Mouse (Mus musculus): ENCODE data around the gene 6030458C11Rik.
A peak's percentile ranks its signal among the peaks of the same experiment; 100 is the strongest.

The 6030458C11Rik gene

DNA sequence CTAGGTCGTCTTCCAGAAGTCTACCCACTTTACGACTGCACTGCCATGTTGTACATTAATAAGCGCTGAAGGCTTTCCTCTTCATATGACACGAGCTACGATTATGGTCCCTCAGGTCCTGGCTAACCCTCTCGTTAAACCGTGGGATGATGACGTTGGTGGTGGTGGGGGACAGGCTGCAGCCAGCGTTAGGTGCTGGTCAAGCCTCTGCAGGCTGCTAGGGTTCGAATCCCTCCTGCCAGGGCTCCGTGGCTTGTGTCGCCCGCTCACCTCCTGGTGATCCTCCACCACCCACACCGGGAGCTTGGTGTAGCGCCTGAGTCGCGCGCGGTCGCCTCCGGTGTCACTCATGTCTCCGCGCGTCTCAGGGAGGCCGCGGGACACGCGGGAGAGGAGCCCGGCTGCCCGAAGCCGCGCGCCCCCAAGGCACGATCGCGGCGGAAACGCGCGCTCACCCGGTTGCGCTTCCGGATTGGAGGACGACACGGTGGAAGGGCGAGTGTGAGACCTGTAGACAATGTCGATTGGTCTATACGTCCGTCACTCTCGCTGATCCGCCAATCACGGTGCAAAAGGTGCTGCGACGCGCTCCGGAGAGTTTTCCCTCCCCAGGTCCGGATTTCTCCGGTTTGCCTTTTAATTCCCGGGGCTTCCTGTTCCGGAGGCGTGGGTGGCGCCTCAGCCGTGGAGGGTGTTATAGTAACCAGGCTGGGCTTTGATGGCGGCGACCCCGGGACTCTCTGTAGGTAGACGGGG, at the start of gene 6030458C11Rik, which contains the start of gene Drosha:
Gene 6030458C11Rik (minus strand): TSS at position 453 of the 756 bp plus-strand sequence.
Gene Drosha (plus strand): TSS at position 619 of the 756 bp plus-strand sequence.
- H3K27me3 ChIP-seq (ENCODE audit: control insufficient read depth, insufficient read depth, low read length, poor library complexity, severe bottlenecking): no peaks in the 10 kb centered on the region
- H3K36me3 ChIP-seq (ENCODE audit: control insufficient read depth, insufficient read depth, low read length, poor library complexity, severe bottlenecking): no peaks in the 10 kb centered on the region
- peak; percentile 99 for DNase-seq (ENCODE audit: low read depth, low spot score)

DNA sequence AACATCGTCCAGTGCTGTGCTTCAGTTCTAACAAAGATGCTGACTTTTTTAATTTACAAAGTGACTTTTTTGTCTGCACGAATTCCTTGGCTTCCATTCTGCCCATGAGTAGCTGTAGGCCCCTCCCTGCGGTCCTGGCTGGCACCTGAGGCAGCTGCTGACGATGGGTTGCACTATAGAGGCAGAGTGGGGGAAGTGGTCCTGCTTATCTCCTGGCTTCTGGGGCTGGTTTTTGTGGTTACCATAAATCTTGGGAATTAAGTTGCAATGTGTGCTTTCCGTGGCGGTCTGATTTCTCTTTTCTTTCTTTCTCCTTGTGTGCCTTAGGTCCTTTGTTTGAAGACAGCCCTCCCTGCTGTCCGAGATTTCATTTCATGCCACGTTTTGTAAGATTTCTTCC, 42.8 kb upstream of the 6030458C11Rik start:
- Histone ChIP-seq H3K36me3 (ENCODE audit: control insufficient read depth, insufficient read depth, low read length, poor library complexity, severe bottlenecking) (peaks cover 4% of the 10 kb centered on the region; the same call in 1 of the 2 replicates), H3K27me3 (ENCODE audit: control insufficient read depth, insufficient read depth, low read length, poor library complexity, severe bottlenecking) (no peaks in the 10 kb centered on the region)
- no peak for DNase-seq (ENCODE audit: low read depth, low spot score)

DNA sequence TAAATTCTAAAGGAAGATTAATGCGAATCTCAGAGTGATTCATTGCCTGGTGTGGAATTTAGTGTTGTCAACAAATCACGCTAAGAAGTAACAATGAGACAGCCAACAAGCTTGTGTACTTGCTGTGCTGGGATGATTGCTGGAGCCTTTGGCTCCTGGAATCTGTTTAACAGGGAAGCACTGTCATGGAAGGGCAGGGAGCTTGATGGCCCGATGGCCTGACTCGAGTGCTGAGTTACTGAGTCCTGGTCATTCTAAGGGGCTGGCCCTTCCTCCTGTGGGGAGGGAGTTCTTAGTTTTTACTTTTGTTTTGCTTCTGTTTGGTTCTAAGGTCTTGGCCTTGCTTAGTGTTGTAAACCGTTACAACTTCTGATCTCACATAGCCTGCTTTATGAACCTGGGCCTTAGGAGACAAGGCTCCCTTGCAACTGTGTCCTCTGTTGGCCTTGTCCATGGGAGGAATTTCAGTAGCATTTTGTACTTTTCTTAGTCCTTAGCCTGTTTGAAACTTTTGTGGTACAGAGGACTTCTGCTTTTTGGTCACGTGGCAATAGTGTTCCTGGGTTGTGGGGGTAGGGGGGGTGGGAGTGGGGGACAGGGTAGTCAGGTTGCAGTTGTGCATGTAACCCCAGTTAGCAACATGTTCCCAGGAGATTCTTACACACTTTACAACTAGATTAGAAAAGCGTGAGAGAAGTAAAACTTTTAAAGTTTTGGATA, 41.3 kb upstream of the 6030458C11Rik start:
- H3K36me3 ChIP-seq (ENCODE audit: control insufficient read depth, insufficient read depth, low read length, poor library complexity, severe bottlenecking): peaks cover 7% of the 10 kb centered on the region; the same call in 1 of the 2 replicates
- H3K27me3 ChIP-seq (ENCODE audit: control insufficient read depth, insufficient read depth, low read length, poor library complexity, severe bottlenecking): no peaks in the 10 kb centered on the region
- DNase-seq (ENCODE audit: low read depth, low spot score): peak; percentile 54

DNA sequence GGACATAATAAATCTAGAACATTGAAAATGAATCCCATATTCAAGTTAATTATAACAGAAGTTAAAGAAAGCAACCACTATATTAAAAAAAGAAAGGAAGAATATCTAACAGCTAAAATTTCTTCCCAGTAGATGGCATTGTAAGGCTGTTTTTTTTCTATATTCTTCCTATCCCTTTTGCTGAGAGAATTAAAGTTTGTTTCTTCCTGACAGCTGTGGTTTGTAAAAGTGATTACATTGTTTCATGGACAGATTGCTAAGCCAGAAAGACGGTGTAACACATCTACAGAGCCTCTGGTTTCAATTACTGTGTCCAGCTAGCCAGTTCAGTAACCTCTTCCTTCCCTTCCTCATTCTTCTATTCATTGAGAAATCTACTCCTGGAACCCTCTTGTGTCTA, 39.2 kb upstream of the 6030458C11Rik start:
- peak; percentile 10 for DNase-seq (ENCODE audit: low read depth, low spot score)
- Histone ChIP-seq H3K36me3 (ENCODE audit: control insufficient read depth, insufficient read depth, low read length, poor library complexity, severe bottlenecking) (peaks cover 7% of the 10 kb centered on the region; the same call in 1 of the 2 replicates), H3K27me3 (ENCODE audit: control insufficient read depth, insufficient read depth, low read length, poor library complexity, severe bottlenecking) (no peaks in the 10 kb centered on the region)

DNA sequence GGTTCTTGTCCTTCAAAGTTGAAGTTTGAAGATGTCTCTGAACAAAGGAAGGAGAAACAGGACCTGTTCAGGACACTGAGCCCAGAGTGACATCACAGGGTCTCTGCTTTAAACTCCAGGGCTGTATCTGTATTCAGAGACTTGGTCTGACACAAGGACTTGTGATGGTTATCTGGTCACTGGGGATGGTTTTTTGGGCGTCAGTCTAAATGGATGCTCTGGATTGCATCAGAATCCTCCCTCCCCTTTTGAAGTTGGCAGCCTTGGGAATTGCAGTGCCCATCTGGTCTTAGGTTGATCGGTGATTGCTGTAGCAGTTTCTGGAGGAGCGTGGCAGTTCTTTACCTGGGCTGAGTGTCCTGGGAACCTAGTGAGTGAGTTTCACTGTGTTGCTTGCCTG, 37.6 kb upstream of the 6030458C11Rik start:
- DNase-seq (ENCODE audit: low read depth, low spot score): no peak
- Histone ChIP-seq H3K36me3 (ENCODE audit: control insufficient read depth, insufficient read depth, low read length, poor library complexity, severe bottlenecking) (peaks cover 5% of the 10 kb centered on the region; the same call in 1 of the 2 replicates), H3K27me3 (ENCODE audit: control insufficient read depth, insufficient read depth, low read length, poor library complexity, severe bottlenecking) (no peaks in the 10 kb centered on the region)

DNA sequence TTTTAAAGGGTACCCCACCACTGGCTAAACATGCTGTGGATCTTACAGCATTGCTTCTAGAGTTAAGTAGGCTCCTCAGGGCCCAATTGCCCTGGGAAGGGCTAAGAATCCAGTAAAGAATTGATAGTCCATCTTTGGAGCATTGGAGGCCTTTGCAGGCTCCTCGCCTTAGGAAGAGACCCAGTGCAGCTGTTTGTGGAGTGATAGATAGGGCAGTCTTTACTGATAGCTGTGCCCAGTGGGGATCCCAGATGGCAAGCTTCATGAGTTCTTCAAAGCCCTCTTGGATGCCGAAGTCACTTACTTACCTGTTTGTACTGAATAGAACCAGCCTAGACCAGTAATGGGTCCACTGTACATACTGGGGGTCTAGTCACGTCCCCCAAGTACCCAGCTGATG, 34.2 kb upstream of the 6030458C11Rik start:
- no peak for DNase-seq (ENCODE audit: low read depth, low spot score)
- Histone ChIP-seq H3K27me3 (ENCODE audit: control insufficient read depth, insufficient read depth, low read length, poor library complexity, severe bottlenecking) (no peaks in the 10 kb centered on the region), H3K36me3 (ENCODE audit: control insufficient read depth, insufficient read depth, low read length, poor library complexity, severe bottlenecking) (peaks cover 5% of the 10 kb centered on the region; the same call in 1 of the 2 replicates)

- no peak for DNase-seq (ENCODE audit: low read depth, low spot score)
- peaks cover 2% of the 10 kb centered on the region; the same call in 1 of the 2 replicates for H3K36me3 ChIP-seq (ENCODE audit: control insufficient read depth, insufficient read depth, low read length, poor library complexity, severe bottlenecking)
- no peaks in the 10 kb centered on the region for H3K27me3 ChIP-seq (ENCODE audit: control insufficient read depth, insufficient read depth, low read length, poor library complexity, severe bottlenecking)
These were observed 33.5 kb upstream of the 6030458C11Rik start for GRCm38 (mm10) chr15:12857840-12858516.

DNA sequence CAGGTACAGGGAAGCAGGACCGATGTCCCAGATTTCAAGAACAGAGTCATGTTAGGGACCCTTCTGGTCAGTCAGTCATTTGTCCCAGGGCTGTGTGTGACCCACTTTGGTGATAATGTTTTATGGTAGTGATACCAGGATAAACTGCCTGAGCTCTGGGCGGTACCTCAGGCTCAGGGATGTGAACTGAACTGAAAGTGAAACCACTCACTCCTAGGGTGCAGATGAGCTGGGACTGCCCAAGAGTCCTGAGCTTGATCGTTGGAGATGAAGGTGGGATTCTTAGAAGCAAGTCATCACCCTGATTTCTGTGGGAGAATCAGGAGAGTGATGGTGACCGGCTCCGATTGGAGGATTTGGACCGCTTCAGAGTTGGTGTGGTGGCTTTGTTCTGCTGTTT, 32.3 kb upstream of the 6030458C11Rik start:
- H3K27me3 ChIP-seq (ENCODE audit: control insufficient read depth, insufficient read depth, low read length, poor library complexity, severe bottlenecking): no peaks in the 10 kb centered on the region
- peaks cover 2% of the 10 kb centered on the region; the same call in 1 of the 2 replicates for H3K36me3 ChIP-seq (ENCODE audit: control insufficient read depth, insufficient read depth, low read length, poor library complexity, severe bottlenecking)
- no peak for DNase-seq (ENCODE audit: low read depth, low spot score)

DNA sequence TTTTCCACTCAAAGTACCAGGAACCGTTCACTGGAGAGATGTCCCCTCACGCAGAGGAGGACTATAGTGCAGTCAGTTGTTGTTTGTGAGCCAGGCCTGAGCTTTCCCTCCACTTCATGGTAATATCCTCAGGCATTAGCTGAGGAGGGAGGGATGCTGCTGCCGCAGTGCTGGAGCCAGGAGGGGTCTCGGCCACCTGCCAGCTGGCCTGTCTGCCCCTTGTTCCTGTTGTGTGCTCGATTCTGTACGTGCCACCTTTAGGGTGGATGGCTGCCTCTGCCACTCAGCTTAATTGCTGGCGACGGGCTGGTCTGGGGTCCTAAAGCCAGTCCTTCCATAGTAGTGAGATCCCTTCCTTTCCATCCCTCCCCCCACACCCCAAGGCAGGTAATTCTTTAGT, 29.0 kb upstream of the 6030458C11Rik start:
- Histone ChIP-seq H3K36me3 (ENCODE audit: control insufficient read depth, insufficient read depth, low read length, poor library complexity, severe bottlenecking) (peaks cover 3% of the 10 kb centered on the region; the same call in 1 of the 2 replicates), H3K27me3 (ENCODE audit: control insufficient read depth, insufficient read depth, low read length, poor library complexity, severe bottlenecking) (no peaks in the 10 kb centered on the region)
- no peak for DNase-seq (ENCODE audit: low read depth, low spot score)

- H3K27me3 ChIP-seq (ENCODE audit: control insufficient read depth, insufficient read depth, low read length, poor library complexity, severe bottlenecking): no peaks in the 10 kb centered on the region
- DNase-seq (ENCODE audit: low read depth, low spot score): no peak
These were observed 24.9 kb upstream of the 6030458C11Rik start for GRCm38 (mm10) chr15:12849373-12849772.

DNA sequence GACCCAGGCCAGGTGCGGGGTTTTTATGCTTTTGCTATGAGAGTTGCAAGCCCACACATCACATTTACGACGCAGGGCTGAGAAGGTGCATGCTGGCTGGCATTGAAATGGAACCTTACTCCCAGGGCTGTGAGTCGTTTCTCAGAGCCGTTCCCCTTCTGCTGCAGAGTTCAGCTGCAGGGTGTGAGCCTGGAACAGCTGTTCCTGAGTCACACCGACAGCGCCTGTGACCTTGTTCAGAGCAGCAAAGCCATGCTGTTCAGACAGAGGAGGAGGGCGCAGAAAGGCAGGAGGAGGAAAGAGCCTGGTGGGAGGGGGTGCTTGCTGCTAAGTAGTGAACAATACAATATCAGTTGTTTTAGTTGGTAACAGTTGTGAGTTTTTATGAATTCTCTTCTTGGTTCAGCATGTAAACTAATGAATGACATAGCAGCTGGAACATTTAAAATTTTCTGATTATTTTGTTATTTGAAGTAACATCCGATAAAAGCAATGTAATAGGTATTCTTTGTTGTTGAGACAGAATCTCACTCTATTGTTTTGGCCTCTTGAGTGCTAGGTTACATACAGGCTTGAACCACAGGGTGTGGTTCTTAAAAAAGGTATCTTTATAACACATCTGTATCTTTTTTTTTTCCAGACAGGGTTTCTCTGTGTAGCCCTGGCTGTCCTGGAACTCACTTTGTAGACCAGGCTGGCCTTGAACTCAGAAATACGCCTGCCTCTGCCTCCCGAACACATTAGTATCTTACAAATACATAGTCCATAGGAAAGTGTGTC, 23.9 kb upstream of the 6030458C11Rik start:
- Histone ChIP-seq H3K27me3 (ENCODE audit: control insufficient read depth, insufficient read depth, low read length, poor library complexity, severe bottlenecking) (no peaks in the 10 kb centered on the region), H3K36me3 (ENCODE audit: control insufficient read depth, insufficient read depth, low read length, poor library complexity, severe bottlenecking) (peaks cover 9% of the 10 kb centered on the region)
- no peak for DNase-seq (ENCODE audit: low read depth, low spot score)

More at GRCm38 (mm10) chr15:12849373-12849772, 24.9 kb upstream of the 6030458C11Rik start:
- H3K36me3 ChIP-seq (ENCODE audit: control insufficient read depth, insufficient read depth, low read length, poor library complexity, severe bottlenecking): peaks cover 5% of the 10 kb centered on the region

DNA sequence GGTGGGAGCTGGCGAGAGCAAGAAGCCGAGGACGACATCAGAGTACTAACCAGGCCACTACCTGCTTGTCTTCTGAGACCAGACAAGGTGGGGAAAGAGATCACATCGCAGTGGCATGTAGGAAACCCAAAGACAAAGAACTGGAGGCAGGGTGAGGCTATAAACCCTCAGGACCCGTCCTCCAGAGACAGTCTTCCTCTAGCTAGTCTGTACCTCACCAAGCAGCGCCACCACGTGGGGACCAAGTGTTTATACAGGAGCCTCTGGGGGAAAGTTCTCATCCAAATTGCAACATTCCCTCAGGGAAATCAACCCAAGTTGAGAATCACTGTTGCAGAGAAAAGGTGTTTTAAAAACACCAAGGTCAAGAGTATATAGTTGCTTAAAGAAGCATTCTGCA, 18.4 kb upstream of the 6030458C11Rik start:
- DNase-seq (ENCODE audit: low read depth, low spot score): no peak
- Histone ChIP-seq H3K36me3 (ENCODE audit: control insufficient read depth, insufficient read depth, low read length, poor library complexity, severe bottlenecking) (peaks cover 7% of the 10 kb centered on the region), H3K27me3 (ENCODE audit: control insufficient read depth, insufficient read depth, low read length, poor library complexity, severe bottlenecking) (no peaks in the 10 kb centered on the region)

DNA sequence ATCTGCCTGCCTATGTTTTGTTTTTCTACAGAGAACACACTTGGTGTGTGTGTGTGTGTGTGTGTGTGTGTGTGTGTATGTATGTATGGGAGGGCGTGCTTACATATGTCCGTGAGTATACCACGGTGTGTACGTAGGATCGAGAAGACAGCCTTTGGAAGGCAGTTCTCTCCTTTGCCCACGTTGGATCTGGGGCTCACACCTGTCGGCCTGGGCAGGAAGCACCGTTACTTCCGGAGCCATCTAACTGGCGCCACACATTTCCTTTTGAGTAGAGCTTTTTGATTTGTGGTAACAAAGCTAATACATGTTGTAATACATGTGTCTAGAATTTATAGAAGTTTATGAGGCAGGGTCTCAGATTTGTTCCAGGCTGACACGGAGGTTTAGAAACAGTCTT, 16.3 kb upstream of the 6030458C11Rik start:
- H3K27me3 ChIP-seq (ENCODE audit: control insufficient read depth, insufficient read depth, low read length, poor library complexity, severe bottlenecking): no peaks in the 10 kb centered on the region
- DNase-seq (ENCODE audit: low read depth, low spot score): peak; percentile 9

GRCm38 (mm10) chr15:12834231-12834630, 9.8 kb upstream of the 6030458C11Rik start:
- no peak for DNase-seq (ENCODE audit: low read depth, low spot score)
- no peaks in the 10 kb centered on the region for H3K36me3 ChIP-seq (ENCODE audit: control insufficient read depth, insufficient read depth, low read length, poor library complexity, severe bottlenecking)
- no peaks in the 10 kb centered on the region for H3K27me3 ChIP-seq (ENCODE audit: control insufficient read depth, insufficient read depth, low read length, poor library complexity, severe bottlenecking)

More for the DNA sequence above, 16.3 kb upstream of the 6030458C11Rik start:
- peaks cover 7% of the 10 kb centered on the region for H3K36me3 ChIP-seq (ENCODE audit: control insufficient read depth, insufficient read depth, low read length, poor library complexity, severe bottlenecking)

Data from splenic B cell, adult 2 months (primary cell).